Mouse (Mus musculus) G1E (cell line): ENCODE data around the gene Psmg3.

ENCODE experiments used
- CTCF ChIP-seq: IDR thresholded peaks from 2 replicates; pipeline ENCODE4 v1.5.1; 2012; ENCODE audit warnings: low read depth, low read length, inconsistent platforms, mixed read lengths
- GATA1 ChIP-seq: IDR thresholded peaks from 2 replicates; pipeline ENCODE4 v1.6.1; 2012; ENCODE audit warnings: borderline replicate concordance, low read length, inconsistent platforms, mixed read lengths
- GATA2 ChIP-seq: IDR thresholded peaks from 2 replicates; pipeline ENCODE4 v1.6.1; 2012; ENCODE audit warnings: low read depth, low read length, inconsistent platforms, borderline replicate concordance
- POLR2AphosphoS5 ChIP-seq: IDR thresholded peaks from 2 replicates; pipeline ENCODE4 v1.6.1; 2012; ENCODE audit warnings: low read depth, low read length, inconsistent platforms; ENCODE audit not compliant: insufficient replicate concordance
- TAL1 ChIP-seq: conservative IDR thresholded peaks from 2 replicates; pipeline ENCODE4 v1.6.1; 2012; ENCODE audit warnings: low read depth, low read length, inconsistent platforms, mixed read lengths

- TF ChIP-seq GATA1 (no peak), CTCF (no peak), GATA2 (no peak), POLR2AphosphoS5 (no peak), TAL1 (no peak)
Measured at GRCm38 (mm10) chr5:139839142-139839541, 12.5 kb upstream of the Psmg3 start.
